Mouse (Mus musculus) limb, embryonic 14.5 days (tissue): Measurements from ENCODE around the gene Mnx1. TPM values are rescaled to one million over a fixed set of nuclear protein-coding genes. Genes with fewer than 3 reads are reported as not detected.

ENCODE experiments used
- ATAC-seq: fragments of 200-750 bp; cut with Nextera tagmentation; 2 replicates; pipeline ENCODE4 v1.8.0; 2017; ENCODE audit warnings: low read depth, moderate number of reproducible peaks, moderate TSS enrichment; ENCODE audit not compliant: low FRiP score
- DNase-seq: peaks from one replicate; pipeline ENCODE4 v3.0.0-alpha.2; 2015; ENCODE audit warnings: low spot score
- H3K27ac ChIP-seq: fragments of 300-500 bp; sonication (generic); replicated peaks from 2 replicates; pipeline ENCODE4 v1.5.1; 2014; ENCODE audit warnings: low read depth, mild to moderate bottlenecking, low read length, moderate library complexity, mixed read lengths
- H3K27me3 ChIP-seq: fragments of 300-500 bp; sonication (generic); 2 replicates; pipeline ENCODE4 v1.6.1; 2014; ENCODE audit warnings: low read length, mixed read lengths; ENCODE audit not compliant: control insufficient read depth, insufficient read depth
- H3K36me3 ChIP-seq: fragments of 300-500 bp; sonication (generic); 2 replicates; pipeline ENCODE4 v1.6.1; 2014; ENCODE audit warnings: mild to moderate bottlenecking, low read length, moderate library complexity, mixed read lengths; ENCODE audit not compliant: control insufficient read depth, insufficient read depth
- H3K4me1 ChIP-seq: fragments of 300-500 bp; sonication (generic); 2 replicates; pipeline ENCODE4 v1.6.1; 2014; ENCODE audit warnings: antibody characterized with exemption, low read length, mixed read lengths; ENCODE audit not compliant: control insufficient read depth, insufficient read depth
- H3K4me2 ChIP-seq: fragments of 300-500 bp; sonication (generic); replicated peaks from 2 replicates; pipeline ENCODE4 v1.6.1; 2014; ENCODE audit warnings: low read depth, mild to moderate bottlenecking, low read length, moderate library complexity; ENCODE audit not compliant: severe bottlenecking
- H3K4me3 ChIP-seq: fragments of 300-500 bp; sonication (generic); replicated peaks from 2 replicates; pipeline ENCODE4 v1.5.1; 2014; ENCODE audit warnings: low read length
- H3K9ac ChIP-seq: fragments of 300-500 bp; sonication (generic); 2 replicates; pipeline ENCODE4 v1.6.1; 2014; ENCODE audit warnings: mild to moderate bottlenecking, low read depth, low read length, moderate library complexity; ENCODE audit not compliant: severe bottlenecking
- H3K9me3 ChIP-seq: fragments of 300-500 bp; sonication (generic); 2 replicates; pipeline ENCODE4 v1.6.1; 2016; ENCODE audit warnings: low read length; ENCODE audit not compliant: control insufficient read depth
- POLR2A ChIP-seq: fragments of 200-500 bp; IDR thresholded peaks from 2 replicates; pipeline ENCODE4 v1.8.0; 2012; ENCODE audit warnings: inconsistent platforms, mild to moderate bottlenecking, moderate library complexity, borderline replicate concordance; ENCODE audit not compliant: insufficient read depth, insufficient read length; ENCODE audit errors: extremely low read depth
- WGBS: fragments of 180-500 bp; shearing (Covaris S2); extraction: QIAGEN DNeasy Blood & Tissue Kit; methylation state at CpG from one replicate; pipeline ENCODE4 v1.1.7; 2014; 5-methylcytosine and 5-hydroxymethylcytosine counted together
- polyA plus RNA-seq, 2 experiments: library from polyadenylated mRNA; depleted of rRNA in 1 of 2; stranded (reverse) in 1 of 2; unstranded in 1 of 2; fragments of >200 nt; fragmentation: Nextera tagmentation in 1 of 2; extraction: Ambion mirVana in 1 of 2; gene quantifications; 2 replicates each; pipeline versions ENCODE4 v1.2.1 to v1.2.3; 2012 to 2014

Gene Mnx1
- polyA plus RNA-seq, 2 experiments: 0.05 TPM; not detected in 1

- Histone ChIP-seq H3K4me3 (peak overlapping the region; percentile 35), H3K27ac (no peak overlapping the region), H3K27me3 (peaks cover 76% of the 10 kb centered on the region), H3K9ac (no peak overlapping the region), H3K9me3 (no peaks in the 10 kb centered on the region), H3K4me1 (peaks cover 7% of the 10 kb centered on the region), H3K36me3 (no peaks in the 10 kb centered on the region), H3K4me2 (peak overlapping the region; percentile 50)
- peak; percentile 34; the same call in 1 of the 2 replicates for ATAC-seq
- TF ChIP-seq POLR2A: no peak
- 3% methylated on average over 17 of the region's 17 CpGs for WGBS
- DNase-seq: no peak
These were observed 9.8 kb downstream of the Mnx1 start for GRCm38 (mm10) chr5:29468351-29469065.

GRCm38 (mm10) chr5:29467489-29468350, 10.6 kb downstream of the Mnx1 start:
- Histone ChIP-seq H3K4me2 (peak overlapping the region; percentile 50), H3K9ac (no peak overlapping the region), H3K9me3 (no peaks in the 10 kb centered on the region), H3K36me3 (no peaks in the 10 kb centered on the region), H3K4me3 (peak overlapping the region; percentile 35), H3K4me1 (peaks cover 7% of the 10 kb centered on the region), H3K27me3 (peaks cover 69% of the 10 kb centered on the region), H3K27ac (no peak overlapping the region)
- no peak for DNase-seq
- WGBS: 3% methylated on average over 63 of the region's 67 CpGs
- ATAC-seq: 0 out of 2 replicates have a peak, but pooled peaks have one; percentile 28
- no peak for TF ChIP-seq POLR2A

GRCm38 (mm10) chr5:29462943-29463686, 15.2 kb downstream of the Mnx1 start:
- no peak for TF ChIP-seq POLR2A
- 58% methylated on average over 9 of the region's 9 CpGs for WGBS
- ATAC-seq (no peak), DNase-seq (no peak)
- H3K9me3 ChIP-seq: no peaks in the 10 kb centered on the region
- H3K4me1 ChIP-seq: peaks cover 3% of the 10 kb centered on the region
- peaks cover 5% of the 10 kb centered on the region; the same call in 1 of the 2 replicates for H3K36me3 ChIP-seq
- no peak overlapping the region for H3K4me2 ChIP-seq
- H3K4me3 ChIP-seq: no peak overlapping the region
- H3K9ac ChIP-seq: no peak overlapping the region
- peaks cover 24% of the 10 kb centered on the region for H3K27me3 ChIP-seq
- H3K27ac ChIP-seq: no peak overlapping the region

GRCm38 (mm10) chr5:29456895-29457656, 21.2 kb downstream of the Mnx1 start:
- Histone ChIP-seq H3K9me3 (no peaks in the 10 kb centered on the region), H3K27me3 (no peaks in the 10 kb centered on the region), H3K4me3 (no peak overlapping the region), H3K36me3 (peaks cover 22% of the 10 kb centered on the region), H3K4me1 (0 out of 2 replicates have a peak, but pooled peaks cover 3% of the 10 kb centered on the region), H3K9ac (no peak overlapping the region), H3K27ac (no peak overlapping the region), H3K4me2 (no peak overlapping the region)
- ATAC-seq (peak; percentile 66), DNase-seq (peak; percentile 65)
- TF ChIP-seq POLR2A: no peak
- WGBS: 28% methylated on average over 5 of the region's 5 CpGs

- H3K4me1 ChIP-seq: 0 out of 2 replicates have a peak, but pooled peaks cover 2% of the 10 kb centered on the region
These were observed 25.9 kb downstream of the Mnx1 start for GRCm38 (mm10) chr5:29452352-29452751.

More at GRCm38 (mm10) chr5:29452352-29452751, 25.9 kb downstream of the Mnx1 start:
- DNase-seq (no peak), ATAC-seq (no peak)
- Histone ChIP-seq H3K9me3 (no peaks in the 10 kb centered on the region), H3K4me2 (no peak overlapping the region), H3K9ac (no peak overlapping the region), H3K27ac (no peak overlapping the region), H3K27me3 (no peaks in the 10 kb centered on the region), H3K36me3 (peaks cover 55% of the 10 kb centered on the region), H3K4me3 (no peak overlapping the region)
- 83% methylated on average over 4 of the region's 4 CpGs for WGBS
- no peak for TF ChIP-seq POLR2A
